Mouse (Mus musculus): ENCODE measurements around the gene Adam11. TPM values are rescaled to one million over a fixed set of nuclear protein-coding genes. Genes with fewer than 3 reads are reported as not detected.
A peak's percentile ranks its signal among the peaks of the same experiment; 100 is the strongest.

The Adam11 gene
- polyA plus RNA-seq, 1 experiment from 2014 or later = 32.2 TPM

DNA sequence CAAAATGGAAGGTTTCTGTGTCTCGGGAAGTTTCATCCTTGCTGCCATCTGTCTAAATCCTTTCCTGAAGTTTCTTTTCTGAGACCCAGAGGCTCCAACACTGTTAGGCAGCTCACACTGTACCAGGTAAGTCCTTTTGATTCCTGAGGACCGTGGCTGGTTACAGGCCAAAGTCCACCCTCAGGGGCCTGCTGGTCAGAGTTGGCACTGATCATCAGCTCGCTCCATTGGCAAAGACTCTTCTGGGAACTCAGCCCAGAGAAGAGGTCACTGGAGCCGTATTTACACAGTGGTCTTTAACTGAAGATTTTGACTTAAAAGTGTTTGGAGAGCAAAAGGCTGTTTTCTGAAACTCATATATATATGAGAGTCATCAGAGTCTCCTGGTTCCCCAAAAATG, 12.9 kb upstream of the Adam11 start:
- Histone ChIP-seq H3K9me3 (replicated peaks; ENCODE audit: control insufficient read depth, low read length, poor library complexity, severe bottlenecking) (no peaks in the 10 kb centered on the region), H3K9ac (ENCODE audit: low read depth, low read length) (no peak overlapping the region), H3K4me1 (ENCODE audit: control insufficient read depth, insufficient read depth, low read length) (no peaks in the 10 kb centered on the region), H3K36me3 (ENCODE audit: control insufficient read depth, insufficient read depth, low read length) (no peaks in the 10 kb centered on the region), H3K4me2 (ENCODE audit: low read length) (no peak overlapping the region), H3K27me3 (ENCODE audit: control insufficient read depth, insufficient read depth, low read depth, low read length) (no peaks in the 10 kb centered on the region), H3K4me3 (ENCODE audit: low read depth, low read length) (no peak overlapping the region), H3K27ac (ENCODE audit: low read length) (no peak overlapping the region)
- ATAC-seq = no peak
- 84% methylated on average over 4 of the region's 4 CpGs for WGBS

DNA sequence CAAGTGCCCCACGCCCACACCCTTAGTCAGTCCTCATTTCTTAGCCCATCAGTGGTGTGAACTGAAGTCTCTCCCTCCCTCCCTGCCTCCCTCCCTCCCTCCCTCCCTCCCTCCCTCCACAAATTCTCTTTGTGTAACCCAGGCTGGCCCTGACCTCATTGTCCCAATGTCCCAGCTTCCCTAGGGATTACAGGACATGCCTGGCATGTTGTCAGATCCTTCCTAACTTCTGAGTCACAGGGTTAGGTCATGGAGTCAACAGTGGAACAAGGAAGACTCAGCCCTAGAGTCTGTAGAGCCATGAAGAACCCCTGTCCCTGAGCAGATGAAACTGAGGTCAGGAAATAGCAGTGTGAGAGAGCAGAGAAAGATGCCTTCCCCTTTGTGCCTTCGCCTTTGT, 11.5 kb upstream of the Adam11 start:
- no peaks in the 10 kb centered on the region for H3K36me3 ChIP-seq (ENCODE audit: control insufficient read depth, insufficient read depth, low read length)
- H3K4me2 ChIP-seq (ENCODE audit: low read length) = no peak overlapping the region
- no peaks in the 10 kb centered on the region for H3K27me3 ChIP-seq (ENCODE audit: control insufficient read depth, insufficient read depth, low read depth, low read length)
- ATAC-seq = no peak
- 82% methylated on average over 2 of the region's 2 CpGs for WGBS
- no peak overlapping the region for H3K9ac ChIP-seq (ENCODE audit: low read depth, low read length)
- H3K9me3 ChIP-seq (replicated peaks; ENCODE audit: control insufficient read depth, low read length, poor library complexity, severe bottlenecking) = no peaks in the 10 kb centered on the region
- no peak overlapping the region for H3K27ac ChIP-seq (ENCODE audit: low read length)
- H3K4me1 ChIP-seq (ENCODE audit: control insufficient read depth, insufficient read depth, low read length) = peaks cover 11% of the 10 kb centered on the region
- no peak overlapping the region for H3K4me3 ChIP-seq (ENCODE audit: low read depth, low read length)

DNA sequence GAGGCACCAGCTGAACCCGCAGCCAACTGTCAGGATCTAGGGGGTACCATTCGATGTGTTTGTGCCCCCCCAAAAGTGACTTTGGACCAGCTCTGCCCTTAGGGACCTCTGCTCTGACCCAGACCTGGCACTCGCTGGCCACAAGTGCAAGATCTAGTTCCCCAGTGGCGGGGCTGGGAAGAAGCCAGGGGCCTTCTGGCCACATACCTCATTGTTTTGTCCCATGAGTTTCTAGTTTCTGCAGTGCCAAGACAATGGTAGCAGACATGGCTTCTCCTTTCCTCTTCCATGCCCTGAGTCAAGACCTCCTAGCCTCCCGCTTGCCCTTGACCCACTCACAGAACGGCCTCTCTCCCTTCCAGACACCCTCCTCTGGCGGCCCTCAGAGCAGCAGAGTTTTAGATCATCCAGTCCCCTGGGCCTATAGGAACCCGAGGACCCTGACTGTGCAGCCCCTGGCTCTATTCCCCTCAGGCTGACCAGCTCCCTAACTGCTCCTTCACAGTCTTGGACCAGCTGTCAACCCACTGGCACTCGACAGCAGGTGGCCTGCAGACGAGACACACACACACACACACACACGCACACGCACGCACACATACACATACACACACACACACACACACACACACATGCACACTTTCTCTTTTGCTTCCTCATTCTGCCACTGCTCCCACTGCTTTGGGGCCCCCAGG, 8.2 kb upstream of the Adam11 start:
- ATAC-seq = no peak
- no peak overlapping the region for H3K4me2 ChIP-seq (ENCODE audit: low read length)
- peaks cover 11% of the 10 kb centered on the region for H3K4me1 ChIP-seq (ENCODE audit: control insufficient read depth, insufficient read depth, low read length)
- H3K27me3 ChIP-seq (ENCODE audit: control insufficient read depth, insufficient read depth, low read depth, low read length) = no peaks in the 10 kb centered on the region
- no peak overlapping the region for H3K9ac ChIP-seq (ENCODE audit: low read depth, low read length)
- H3K36me3 ChIP-seq (ENCODE audit: control insufficient read depth, insufficient read depth, low read length) = no peaks in the 10 kb centered on the region
- WGBS = 65% methylated on average over 13 of the region's 13 CpGs
- no peaks in the 10 kb centered on the region for H3K9me3 ChIP-seq (replicated peaks; ENCODE audit: control insufficient read depth, low read length, poor library complexity, severe bottlenecking)
- no peak overlapping the region for H3K27ac ChIP-seq (ENCODE audit: low read length)
- H3K4me3 ChIP-seq (ENCODE audit: low read depth, low read length) = no peak overlapping the region

DNA sequence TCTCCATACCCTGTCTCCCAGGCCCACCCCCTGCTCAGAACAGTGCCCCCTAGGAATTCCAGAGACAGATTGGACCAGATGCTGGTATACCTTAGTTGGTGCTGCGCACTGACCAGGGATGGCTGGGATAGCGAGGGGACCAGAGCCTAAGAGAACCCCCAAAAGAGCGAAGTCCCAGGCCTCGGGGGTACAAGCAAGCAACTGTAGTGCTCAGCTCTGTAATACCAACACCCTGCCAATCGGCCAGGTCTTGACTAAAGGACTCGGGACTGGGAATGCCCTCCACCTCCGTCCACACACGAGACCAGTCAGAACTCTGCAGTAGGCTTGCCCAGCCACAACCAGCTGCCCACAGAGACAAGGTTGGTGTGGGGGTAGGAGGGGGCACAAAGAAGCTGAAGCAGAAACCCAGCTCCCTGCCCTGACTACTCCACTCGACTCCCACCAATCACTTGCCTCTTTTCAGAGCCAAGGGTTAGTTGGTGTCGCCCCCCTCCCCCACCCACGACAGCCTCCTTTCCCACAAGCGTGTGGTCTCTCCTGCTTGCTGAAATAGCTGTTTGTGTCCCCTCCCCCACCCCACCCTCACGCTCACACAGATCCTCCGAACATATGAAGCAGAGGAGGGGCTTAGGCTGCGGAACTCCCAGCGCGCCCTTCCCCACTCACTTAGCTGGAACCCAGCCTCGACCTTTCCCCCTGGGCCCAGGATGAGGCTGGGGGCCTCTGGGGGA, 7.5 kb upstream of the Adam11 start:
- Histone ChIP-seq H3K9ac (ENCODE audit: low read depth, low read length) (no peak overlapping the region), H3K4me3 (ENCODE audit: low read depth, low read length) (no peak overlapping the region)
- 37% methylated on average over 16 of the region's 18 CpGs for WGBS

DNA sequence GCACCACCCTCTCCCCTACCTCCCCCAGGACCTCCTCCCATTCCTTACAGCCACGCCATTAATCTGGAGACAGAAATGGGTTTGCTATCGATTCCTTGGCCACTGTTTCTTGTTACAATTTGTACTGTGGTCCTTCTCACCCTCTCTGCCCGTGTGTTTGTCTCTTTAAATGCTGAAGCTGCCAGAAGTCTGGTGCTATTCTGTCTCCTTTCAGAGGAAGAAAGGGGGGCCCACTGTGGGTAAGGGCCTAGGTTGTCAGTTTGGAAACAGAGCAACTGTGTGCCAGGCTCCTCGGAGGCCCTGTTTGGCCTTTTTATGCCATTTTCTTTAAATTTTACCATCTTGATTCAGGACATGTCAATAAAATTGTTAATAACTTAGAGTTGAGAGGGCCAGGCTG, 6.8 kb upstream of the Adam11 start:
- no peak overlapping the region for H3K4me3 ChIP-seq (ENCODE audit: low read depth, low read length)
- H3K27me3 ChIP-seq (ENCODE audit: control insufficient read depth, insufficient read depth, low read depth, low read length) = no peaks in the 10 kb centered on the region
- H3K4me2 ChIP-seq (ENCODE audit: low read length) = peak overlapping the region; percentile 42; the same call in 1 of the 2 replicates
- 36% methylated on average over 4 of the region's 4 CpGs for WGBS
- no peak overlapping the region for H3K9ac ChIP-seq (ENCODE audit: low read depth, low read length)
- no peaks in the 10 kb centered on the region for H3K36me3 ChIP-seq (ENCODE audit: control insufficient read depth, insufficient read depth, low read length)
- ATAC-seq = no peak
- peaks cover 11% of the 10 kb centered on the region for H3K4me1 ChIP-seq (ENCODE audit: control insufficient read depth, insufficient read depth, low read length)
- H3K9me3 ChIP-seq (replicated peaks; ENCODE audit: control insufficient read depth, low read length, poor library complexity, severe bottlenecking) = no peaks in the 10 kb centered on the region
- H3K27ac ChIP-seq (ENCODE audit: low read length) = no peak overlapping the region

More for the DNA sequence above, 7.5 kb upstream of the Adam11 start:
- H3K27me3 ChIP-seq (ENCODE audit: control insufficient read depth, insufficient read depth, low read depth, low read length) = no peaks in the 10 kb centered on the region
- peak overlapping the region; percentile 42 for H3K4me2 ChIP-seq (ENCODE audit: low read length)
- H3K36me3 ChIP-seq (ENCODE audit: control insufficient read depth, insufficient read depth, low read length) = no peaks in the 10 kb centered on the region
- no peak overlapping the region for H3K27ac ChIP-seq (ENCODE audit: low read length)
- H3K9me3 ChIP-seq (replicated peaks; ENCODE audit: control insufficient read depth, low read length, poor library complexity, severe bottlenecking) = no peaks in the 10 kb centered on the region
- ATAC-seq = peak; percentile 52; the same call in 1 of the 2 replicates
- H3K4me1 ChIP-seq (ENCODE audit: control insufficient read depth, insufficient read depth, low read length) = peaks cover 11% of the 10 kb centered on the region

DNA sequence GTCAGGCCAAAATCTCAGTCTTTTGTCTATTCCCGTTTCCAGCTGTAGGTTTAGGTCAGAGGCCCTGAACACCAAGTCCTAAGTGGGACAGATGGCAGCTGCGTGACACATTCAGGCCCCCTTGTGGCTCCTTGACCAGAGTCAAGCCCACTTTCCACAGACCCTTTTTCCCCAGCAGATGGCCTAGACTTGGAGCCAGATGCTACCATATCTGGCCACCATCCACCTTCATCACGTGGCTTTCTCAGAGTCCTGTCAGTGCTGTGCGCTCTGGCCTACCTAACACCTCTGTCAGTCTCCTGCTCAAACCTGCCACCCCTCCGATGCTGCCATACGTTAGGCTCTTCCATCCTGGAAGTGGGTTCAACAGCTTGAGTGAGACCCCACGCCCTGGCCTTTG, 5.8 kb upstream of the Adam11 start:
- no peak overlapping the region for H3K9ac ChIP-seq (ENCODE audit: low read depth, low read length)
- 77% methylated on average over 7 of the region's 7 CpGs for WGBS
- no peaks in the 10 kb centered on the region for H3K9me3 ChIP-seq (replicated peaks; ENCODE audit: control insufficient read depth, low read length, poor library complexity, severe bottlenecking)
- no peak overlapping the region for H3K4me3 ChIP-seq (ENCODE audit: low read depth, low read length)
- ATAC-seq = no peak
- no peaks in the 10 kb centered on the region for H3K36me3 ChIP-seq (ENCODE audit: control insufficient read depth, insufficient read depth, low read length)
- no peaks in the 10 kb centered on the region for H3K27me3 ChIP-seq (ENCODE audit: control insufficient read depth, insufficient read depth, low read depth, low read length)
- H3K27ac ChIP-seq (ENCODE audit: low read length) = no peak overlapping the region
- peaks cover 11% of the 10 kb centered on the region for H3K4me1 ChIP-seq (ENCODE audit: control insufficient read depth, insufficient read depth, low read length)
- no peak overlapping the region for H3K4me2 ChIP-seq (ENCODE audit: low read length)

DNA sequence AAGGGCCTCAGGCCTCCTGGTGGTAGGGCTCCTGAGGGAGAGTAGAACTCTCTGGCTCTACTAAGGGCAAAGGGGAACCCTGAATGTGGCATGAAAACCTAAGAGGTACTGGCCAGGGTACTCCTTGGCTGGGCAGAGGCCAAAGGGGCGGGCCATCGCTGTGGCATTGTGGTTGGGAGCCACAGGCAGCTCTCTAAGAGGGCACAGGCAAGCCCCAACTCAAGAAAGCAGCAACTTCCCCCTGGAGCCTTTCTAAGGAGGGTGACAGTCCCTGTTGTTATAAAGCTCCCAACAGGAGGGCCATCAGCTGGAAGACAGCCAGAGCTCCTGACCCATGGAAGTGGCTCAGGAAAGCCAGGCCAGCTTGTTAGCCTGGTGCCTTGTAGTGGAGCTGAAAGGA, 2.3 kb upstream of the Adam11 start:
- H3K4me2 ChIP-seq (ENCODE audit: low read length) = no peak overlapping the region
- H3K36me3 ChIP-seq (ENCODE audit: control insufficient read depth, insufficient read depth, low read length) = no peaks in the 10 kb centered on the region
- peaks cover 19% of the 10 kb centered on the region for H3K4me1 ChIP-seq (ENCODE audit: control insufficient read depth, insufficient read depth, low read length)
- no peaks in the 10 kb centered on the region for H3K27me3 ChIP-seq (ENCODE audit: control insufficient read depth, insufficient read depth, low read depth, low read length)
- H3K9ac ChIP-seq (ENCODE audit: low read depth, low read length) = no peak overlapping the region
- no peaks in the 10 kb centered on the region for H3K9me3 ChIP-seq (replicated peaks; ENCODE audit: control insufficient read depth, low read length, poor library complexity, severe bottlenecking)
- 88% methylated on average over 2 of the region's 2 CpGs for WGBS
- no peak overlapping the region for H3K27ac ChIP-seq (ENCODE audit: low read length)
- no peak overlapping the region for H3K4me3 ChIP-seq (ENCODE audit: low read depth, low read length)
- ATAC-seq = no peak

DNA sequence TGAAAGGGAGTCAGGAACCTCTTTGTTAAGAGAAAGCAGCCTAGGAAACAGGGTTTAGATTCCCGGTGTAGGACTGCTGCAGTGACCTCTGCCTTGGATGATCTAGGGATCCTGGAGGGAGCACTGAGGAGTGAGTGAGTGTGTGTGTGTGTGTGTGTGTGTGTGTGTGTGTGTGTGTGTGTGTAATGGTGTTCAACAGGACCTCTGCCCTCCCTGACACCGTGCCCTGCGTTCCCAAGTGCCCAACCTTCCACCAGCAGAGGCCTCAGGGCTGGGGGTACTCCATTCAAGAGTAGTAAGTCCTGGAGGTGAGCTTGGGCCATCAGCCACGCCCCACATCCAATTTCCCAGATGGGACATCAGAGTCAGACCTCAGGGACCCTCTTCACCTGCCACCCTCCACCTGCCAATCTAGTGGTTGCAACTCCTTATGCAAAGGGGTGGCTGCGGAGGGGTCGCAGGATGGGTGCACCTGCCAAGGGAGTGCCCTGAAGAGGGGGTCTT, 382 bp upstream of the Adam11 start:
- Histone ChIP-seq H3K27ac (ENCODE audit: low read length) (peak overlapping the region; percentile 69; the same call in 1 of the 2 replicates), H3K9me3 (replicated peaks; ENCODE audit: control insufficient read depth, low read length, poor library complexity, severe bottlenecking) (no peaks in the 10 kb centered on the region), H3K4me3 (ENCODE audit: low read depth, low read length) (peak overlapping the region; percentile 72), H3K36me3 (ENCODE audit: control insufficient read depth, insufficient read depth, low read length) (no peaks in the 10 kb centered on the region), H3K9ac (ENCODE audit: low read depth, low read length) (peak overlapping the region; percentile 85), H3K27me3 (ENCODE audit: control insufficient read depth, insufficient read depth, low read depth, low read length) (no peaks in the 10 kb centered on the region), H3K4me2 (ENCODE audit: low read length) (peak overlapping the region; percentile 80), H3K4me1 (ENCODE audit: control insufficient read depth, insufficient read depth, low read length) (peaks cover 13% of the 10 kb centered on the region)
- 10% methylated on average over 6 of the region's 6 CpGs for WGBS
- ATAC-seq = peak; percentile 6; the same call in 1 of the 2 replicates

DNA sequence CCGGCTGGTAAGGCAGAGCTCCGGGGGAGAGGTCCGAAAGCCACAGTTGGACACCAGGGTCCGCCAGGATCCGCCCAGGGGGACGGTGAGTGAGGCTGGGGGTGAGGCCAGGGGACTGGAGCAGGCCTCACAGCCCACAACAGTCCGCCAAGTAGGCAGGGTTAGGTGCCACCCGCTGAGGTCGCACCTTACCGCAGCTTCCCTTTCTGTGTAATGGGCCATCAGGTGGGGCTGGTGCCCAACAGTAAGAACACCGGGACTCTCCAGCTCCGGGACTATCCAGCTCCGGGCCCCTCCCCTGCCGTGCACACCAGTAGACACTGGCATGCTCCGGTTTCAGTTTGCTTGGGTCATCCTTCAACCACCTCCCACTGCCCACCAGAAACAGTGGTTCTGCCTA, 1.0 kb downstream of the Adam11 start:
- no peak overlapping the region; the same call in 1 of the 2 replicates for H3K27ac ChIP-seq (ENCODE audit: low read length)
- WGBS = 5% methylated on average over 15 of the region's 15 CpGs
- peak overlapping the region; percentile 72 for H3K4me3 ChIP-seq (ENCODE audit: low read depth, low read length)
- peaks cover 13% of the 10 kb centered on the region for H3K4me1 ChIP-seq (ENCODE audit: control insufficient read depth, insufficient read depth, low read length)
- H3K27me3 ChIP-seq (ENCODE audit: control insufficient read depth, insufficient read depth, low read depth, low read length) = no peaks in the 10 kb centered on the region
- no peaks in the 10 kb centered on the region for H3K9me3 ChIP-seq (replicated peaks; ENCODE audit: control insufficient read depth, low read length, poor library complexity, severe bottlenecking)
- peak overlapping the region; percentile 85 for H3K9ac ChIP-seq (ENCODE audit: low read depth, low read length)
- ATAC-seq = peak; percentile 11
- no peaks in the 10 kb centered on the region; the same call in 1 of the 2 replicates for H3K36me3 ChIP-seq (ENCODE audit: control insufficient read depth, insufficient read depth, low read length)
- peak overlapping the region; percentile 80 for H3K4me2 ChIP-seq (ENCODE audit: low read length)

Measured in midbrain, embryonic 16.5 days (tissue).